Mouse (Mus musculus): ENCODE results near the gene Sardh. TPM values are rescaled to one million over a fixed set of nuclear protein-coding genes. Genes with fewer than 3 reads are reported as not detected.

Gene Sardh
- polyA plus RNA-seq, 1 experiment from 2014 or later, result 21.6 TPM

- no peak overlapping the region for H3K9ac ChIP-seq (ENCODE audit: low read length)
- WGBS, result 71% methylated on average over 2 of the region's 2 CpGs
- H3K27ac ChIP-seq (replicated peaks in 1 of 2; ENCODE audit: control insufficient read depth in 1 of 2, insufficient read depth in 1 of 2, low read depth in 2 of 2, low read length in 2 of 2), result no peak overlapping the region
- peaks cover 23 to 37% of the 10 kb centered on the region in 2 experiments for H3K4me1 ChIP-seq (ENCODE audit: control insufficient read depth in 2 of 2, insufficient read depth in 2 of 2, low read length in 2 of 2)
- no peak overlapping the region for H3K4me2 ChIP-seq (ENCODE audit: low read length)
- ATAC-seq (ENCODE audit: insufficient number of reproducible peaks, insufficient read depth, low FRiP score, low read depth), result no peak
- H3K27me3 ChIP-seq (ENCODE audit: control insufficient read depth, insufficient read depth, low read length), result no peaks in the 10 kb centered on the region
- no peaks in the 10 kb centered on the region for H3K36me3 ChIP-seq (ENCODE audit: control insufficient read depth, insufficient read depth, low read length)
- H3K4me3 ChIP-seq (ENCODE audit: control insufficient read depth in 1 of 2, insufficient read depth in 1 of 2, low read depth in 1 of 2, low read length in 2 of 2), result no peak overlapping the region
- H3K9me3 ChIP-seq (ENCODE audit: control insufficient read depth, low read length), result no peaks in the 10 kb centered on the region
Observed at GRCm38 (mm10) chr2:27174242-27174641, 73.9 kb downstream of the Sardh start.

DNA sequence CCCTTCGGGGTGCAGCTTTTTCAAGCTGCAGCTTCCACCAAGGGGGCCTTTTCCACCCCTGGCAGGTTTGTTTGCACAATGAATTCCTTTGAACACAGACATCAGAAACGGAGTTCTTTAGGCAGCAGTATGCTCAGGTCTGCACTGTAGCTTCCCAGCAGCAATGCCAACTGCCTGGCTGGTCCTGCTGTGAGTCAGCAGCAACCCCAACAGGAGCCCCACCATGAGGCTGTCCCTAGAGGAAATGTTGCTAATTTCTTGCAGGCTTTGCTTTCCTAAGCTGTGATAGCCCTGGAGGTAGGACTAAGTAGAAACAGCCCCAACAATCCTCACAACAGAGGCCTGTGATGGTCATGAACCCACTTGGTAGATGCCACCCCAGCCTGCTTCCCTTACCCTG, 81.1 kb downstream of the Sardh start:
- no peaks in the 10 kb centered on the region; the same call in 1 of the 2 replicates for H3K27me3 ChIP-seq (ENCODE audit: control insufficient read depth, insufficient read depth, low read length)
- H3K4me2 ChIP-seq (ENCODE audit: low read length), result no peak overlapping the region
- H3K4me1 ChIP-seq (ENCODE audit: control insufficient read depth in 2 of 2, insufficient read depth in 2 of 2, low read length in 2 of 2), result peaks cover 4 to 16% of the 10 kb centered on the region in 2 experiments; a peak in 3 of 4 replicates
- 21% methylated on average over 2 of the region's 2 CpGs for WGBS
- H3K9ac ChIP-seq (ENCODE audit: low read length), result no peak overlapping the region
- H3K36me3 ChIP-seq (ENCODE audit: control insufficient read depth, insufficient read depth, low read length), result no peaks in the 10 kb centered on the region
- H3K4me3 ChIP-seq (ENCODE audit: control insufficient read depth in 1 of 2, insufficient read depth in 1 of 2, low read depth in 1 of 2, low read length in 2 of 2), result no peak overlapping the region
- no peak for ATAC-seq (ENCODE audit: insufficient number of reproducible peaks, insufficient read depth, low FRiP score, low read depth)
- H3K9me3 ChIP-seq (ENCODE audit: control insufficient read depth, low read length), result no peaks in the 10 kb centered on the region
- no peak overlapping the region for H3K27ac ChIP-seq (replicated peaks in 1 of 2; ENCODE audit: control insufficient read depth in 1 of 2, insufficient read depth in 1 of 2, low read depth in 2 of 2, low read length in 2 of 2)

GRCm38 (mm10) chr2:27166074-27166473, 82.1 kb downstream of the Sardh start:
- Histone ChIP-seq H3K9me3 (ENCODE audit: control insufficient read depth, low read length) (no peaks in the 10 kb centered on the region), H3K4me2 (ENCODE audit: low read length) (no peak overlapping the region), H3K27ac (replicated peaks in 1 of 2; ENCODE audit: control insufficient read depth in 1 of 2, insufficient read depth in 1 of 2, low read depth in 2 of 2, low read length in 2 of 2) (no peak overlapping the region), H3K27me3 (ENCODE audit: control insufficient read depth, insufficient read depth, low read length) (no peaks in the 10 kb centered on the region; the same call in 1 of the 2 replicates), H3K4me3 (ENCODE audit: control insufficient read depth in 1 of 2, insufficient read depth in 1 of 2, low read depth in 1 of 2, low read length in 2 of 2) (no peak overlapping the region), H3K4me1 (ENCODE audit: control insufficient read depth in 2 of 2, insufficient read depth in 2 of 2, low read length in 2 of 2) (peaks cover 4 to 16% of the 10 kb centered on the region in 2 experiments; a peak in 3 of 4 replicates), H3K9ac (ENCODE audit: low read length) (no peak overlapping the region), H3K36me3 (ENCODE audit: control insufficient read depth, insufficient read depth, low read length) (no peaks in the 10 kb centered on the region)
- WGBS, result 70% methylated on average over 2 of the region's 2 CpGs
- ATAC-seq (ENCODE audit: insufficient number of reproducible peaks, insufficient read depth, low FRiP score, low read depth), result no peak

DNA sequence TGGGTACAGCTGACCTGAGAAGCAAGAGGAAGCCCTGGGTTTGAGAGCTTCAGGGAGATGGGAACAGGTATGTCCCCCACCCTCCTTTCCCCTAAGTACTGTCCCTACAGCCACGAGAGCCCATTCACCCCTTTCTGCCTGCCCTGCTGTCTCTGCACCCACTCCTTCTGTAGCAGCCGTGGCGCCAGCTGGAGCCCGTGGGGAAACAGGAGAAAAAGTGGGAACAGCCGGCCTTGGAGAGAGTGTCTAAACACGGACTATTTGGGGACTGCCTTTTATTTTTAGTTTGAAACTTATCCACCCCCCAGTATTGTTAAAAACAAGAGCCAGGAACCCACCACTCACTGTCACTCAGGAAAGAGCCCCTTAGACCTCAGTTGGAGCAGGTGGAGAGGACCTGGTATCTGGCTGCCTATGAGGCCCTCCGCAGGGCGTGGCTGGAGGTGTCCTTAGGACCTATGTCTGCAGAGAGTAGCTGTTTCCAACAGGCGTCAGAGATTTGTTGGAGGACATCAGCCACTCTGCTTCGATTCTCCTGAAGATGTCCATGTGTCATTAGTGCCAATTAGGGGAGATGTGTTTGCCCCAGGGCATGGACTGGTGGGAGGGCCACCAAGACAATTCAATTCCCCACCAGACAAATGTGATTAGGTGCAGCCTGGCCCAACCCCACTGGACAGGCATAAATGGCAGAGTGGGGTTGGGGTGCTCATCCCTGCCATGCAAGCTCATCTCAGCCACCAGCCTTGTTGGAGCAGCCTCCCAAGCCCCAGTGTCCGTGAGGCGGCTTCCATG, 83.1 kb downstream of the Sardh start, which contains the start of gene Dbh:
Gene Dbh, plus strand, starts transcription at position 438 of the 795 bp plus-strand sequence.
- H3K9me3 ChIP-seq (ENCODE audit: control insufficient read depth, low read length), result no peaks in the 10 kb centered on the region
- H3K27ac ChIP-seq (replicated peaks in 1 of 2; ENCODE audit: control insufficient read depth in 1 of 2, insufficient read depth in 1 of 2, low read depth in 2 of 2, low read length in 2 of 2), result no peak within 1 kb of the TSS
- H3K9ac ChIP-seq (ENCODE audit: low read length), result no peak within 1 kb of the TSS
- H3K4me1 ChIP-seq (ENCODE audit: control insufficient read depth in 2 of 2, insufficient read depth in 2 of 2, low read length in 2 of 2), result peaks cover 4 to 16% of the 10 kb centered on the region in 2 experiments; a peak in 3 of 4 replicates
- 80% methylated on average over 12 of the region's 12 CpGs for WGBS
- no peak within 1 kb of the TSS for H3K4me3 ChIP-seq (ENCODE audit: control insufficient read depth in 1 of 2, insufficient read depth in 1 of 2, low read depth in 1 of 2, low read length in 2 of 2)
- no peaks in the 10 kb centered on the region; the same call in 1 of the 2 replicates for H3K27me3 ChIP-seq (ENCODE audit: control insufficient read depth, insufficient read depth, low read length)
- no peak for ATAC-seq (ENCODE audit: insufficient number of reproducible peaks, insufficient read depth, low FRiP score, low read depth)
- H3K4me2 ChIP-seq (ENCODE audit: low read length), result no peak within 1 kb of the TSS
- H3K36me3 ChIP-seq (ENCODE audit: control insufficient read depth, insufficient read depth, low read length), result no peaks in the 10 kb centered on the region

DNA sequence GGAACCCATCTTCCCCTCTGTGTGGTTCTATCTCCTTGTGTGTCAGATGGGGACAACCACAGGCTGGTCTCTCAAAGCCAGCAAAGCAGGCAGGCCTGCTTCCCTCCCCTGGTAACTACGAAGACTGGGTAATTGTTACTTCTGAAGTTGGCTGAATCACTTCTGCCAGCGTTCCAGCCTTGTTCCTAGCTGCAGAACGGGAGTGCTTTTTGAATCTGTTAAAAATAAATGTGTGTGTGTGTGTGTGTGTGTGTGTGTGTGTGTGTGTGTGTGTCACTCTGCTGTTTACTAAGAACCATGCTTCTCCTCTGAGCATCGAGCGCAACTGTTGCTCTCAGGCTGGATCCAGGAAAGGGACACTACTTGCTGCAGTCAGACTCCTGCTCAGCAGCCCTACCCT, 84.3 kb downstream of the Sardh start:
- Histone ChIP-seq H3K27ac (replicated peaks in 1 of 2; ENCODE audit: control insufficient read depth in 1 of 2, insufficient read depth in 1 of 2, low read depth in 2 of 2, low read length in 2 of 2) (no peak overlapping the region), H3K9me3 (ENCODE audit: control insufficient read depth, low read length) (no peaks in the 10 kb centered on the region), H3K36me3 (ENCODE audit: control insufficient read depth, insufficient read depth, low read length) (no peaks in the 10 kb centered on the region), H3K4me3 (ENCODE audit: control insufficient read depth in 1 of 2, insufficient read depth in 1 of 2, low read depth in 1 of 2, low read length in 2 of 2) (no peak overlapping the region), H3K4me1 (ENCODE audit: control insufficient read depth in 2 of 2, insufficient read depth in 2 of 2, low read length in 2 of 2) (peaks cover 4 to 16% of the 10 kb centered on the region in 2 experiments; a peak in 3 of 4 replicates), H3K27me3 (ENCODE audit: control insufficient read depth, insufficient read depth, low read length) (no peaks in the 10 kb centered on the region; the same call in 1 of the 2 replicates), H3K9ac (ENCODE audit: low read length) (no peak overlapping the region), H3K4me2 (ENCODE audit: low read length) (no peak overlapping the region)
- no peak for ATAC-seq (ENCODE audit: insufficient number of reproducible peaks, insufficient read depth, low FRiP score, low read depth)
- WGBS, result 58% methylated on average over 5 of the region's 5 CpGs

DNA sequence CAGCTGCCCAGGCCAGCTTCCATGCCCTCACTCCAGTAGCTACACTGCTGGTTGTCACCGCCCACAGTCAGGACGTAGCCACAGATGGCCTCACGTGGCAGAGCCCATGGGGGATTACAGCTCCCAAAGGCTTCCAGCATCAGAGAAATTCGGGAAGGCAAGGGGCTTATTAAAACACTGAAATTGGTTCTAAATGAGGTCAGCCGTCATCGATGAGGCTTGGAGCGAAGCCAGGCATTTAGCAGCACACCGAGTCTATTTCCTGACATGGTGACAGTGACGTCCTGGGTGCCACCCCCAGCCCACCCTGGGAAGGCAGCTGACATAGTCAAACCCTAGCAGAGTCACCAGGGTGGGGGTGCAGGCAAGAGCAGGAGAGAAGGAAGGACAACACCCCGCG, 85.5 kb downstream of the Sardh start:
- Histone ChIP-seq H3K27me3 (ENCODE audit: control insufficient read depth, insufficient read depth, low read length) (no peaks in the 10 kb centered on the region; the same call in 1 of the 2 replicates), H3K36me3 (ENCODE audit: control insufficient read depth, insufficient read depth, low read length) (no peaks in the 10 kb centered on the region), H3K9ac (ENCODE audit: low read length) (no peak overlapping the region), H3K4me3 (ENCODE audit: control insufficient read depth in 1 of 2, insufficient read depth in 1 of 2, low read depth in 1 of 2, low read length in 2 of 2) (no peak overlapping the region), H3K4me1 (ENCODE audit: control insufficient read depth in 2 of 2, insufficient read depth in 2 of 2, low read length in 2 of 2) (peaks cover 4 to 16% of the 10 kb centered on the region in 2 experiments; a peak in 3 of 4 replicates), H3K4me2 (ENCODE audit: low read length) (no peak overlapping the region), H3K27ac (replicated peaks in 1 of 2; ENCODE audit: control insufficient read depth in 1 of 2, insufficient read depth in 1 of 2, low read depth in 2 of 2, low read length in 2 of 2) (no peak overlapping the region), H3K9me3 (ENCODE audit: control insufficient read depth, low read length) (no peaks in the 10 kb centered on the region)
- 43% methylated on average over 11 of the region's 11 CpGs for WGBS
- no peak for ATAC-seq (ENCODE audit: insufficient number of reproducible peaks, insufficient read depth, low FRiP score, low read depth)

DNA sequence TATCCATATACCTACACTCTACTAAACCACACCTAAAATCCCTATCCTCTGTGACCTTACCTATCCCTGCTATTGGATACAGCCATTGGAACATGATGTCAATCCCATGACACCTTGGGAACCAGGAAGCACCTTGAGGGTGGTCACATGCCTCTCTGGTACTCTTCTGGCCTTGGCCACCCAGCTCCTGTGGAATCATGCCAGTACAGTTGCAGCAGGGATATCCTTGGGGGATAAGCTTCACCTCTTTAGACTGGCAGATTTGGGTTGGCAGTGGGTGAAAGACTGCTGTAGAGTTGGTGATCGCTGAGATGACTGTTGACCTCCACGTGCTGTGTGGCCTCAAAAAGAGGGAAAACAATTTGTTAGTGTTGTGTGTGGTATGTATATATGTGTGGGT, 86.6 kb downstream of the Sardh start:
- no peaks in the 10 kb centered on the region; the same call in 1 of the 2 replicates for H3K27me3 ChIP-seq (ENCODE audit: control insufficient read depth, insufficient read depth, low read length)
- H3K9ac ChIP-seq (ENCODE audit: low read length), result no peak overlapping the region
- peaks cover 0 to 9% of the 10 kb centered on the region in 2 experiments; a peak in 2 of 4 replicates for H3K4me1 ChIP-seq (ENCODE audit: control insufficient read depth in 2 of 2, insufficient read depth in 2 of 2, low read length in 2 of 2)
- no peak overlapping the region for H3K4me2 ChIP-seq (ENCODE audit: low read length)
- ATAC-seq (ENCODE audit: insufficient number of reproducible peaks, insufficient read depth, low FRiP score, low read depth), result no peak
- no peak overlapping the region for H3K4me3 ChIP-seq (ENCODE audit: control insufficient read depth in 1 of 2, insufficient read depth in 1 of 2, low read depth in 1 of 2, low read length in 2 of 2)
- no peak overlapping the region for H3K27ac ChIP-seq (replicated peaks in 1 of 2; ENCODE audit: control insufficient read depth in 1 of 2, insufficient read depth in 1 of 2, low read depth in 2 of 2, low read length in 2 of 2)
- 85% methylated on average over 2 of the region's 2 CpGs for WGBS
- H3K36me3 ChIP-seq (ENCODE audit: control insufficient read depth, insufficient read depth, low read length), result no peaks in the 10 kb centered on the region
- no peaks in the 10 kb centered on the region for H3K9me3 ChIP-seq (ENCODE audit: control insufficient read depth, low read length)

All from heart, embryonic 14.5 days (tissue).